Mouse (Mus musculus) intestine, embryonic 16.5 days (tissue): Measurements from ENCODE around the gene Imp3. TPM values are rescaled to one million over a fixed set of nuclear protein-coding genes. Genes with fewer than 3 reads are reported as not detected.

ENCODE experiments used
- ATAC-seq: fragments of 200-750 bp; cut with Nextera tagmentation; 2 replicates; pipeline ENCODE4 v1.8.0; 2017; ENCODE audit warnings: moderate TSS enrichment, moderate library complexity
- H3K27ac ChIP-seq: fragments of 300-500 bp; sonication (generic); 2 replicates; pipeline ENCODE4 v1.5.1; 2014; ENCODE audit warnings: mild to moderate bottlenecking, low read length
- H3K27me3 ChIP-seq: fragments of 300-500 bp; sonication (generic); replicated peaks from 2 replicates; pipeline ENCODE4 v1.6.1; 2014; ENCODE audit warnings: low read length, control low read depth, mixed read lengths; ENCODE audit not compliant: control insufficient read depth, insufficient read depth
- H3K36me3 ChIP-seq: fragments of 300-500 bp; sonication (generic); 2 replicates; pipeline ENCODE4 v1.6.1; 2014; ENCODE audit warnings: low read length, control low read depth; ENCODE audit not compliant: control insufficient read depth, insufficient read depth
- H3K4me1 ChIP-seq: fragments of 300-500 bp; sonication (generic); 2 replicates; pipeline ENCODE4 v1.6.1; 2014; ENCODE audit warnings: low read length, control low read depth, mixed read lengths; ENCODE audit not compliant: control insufficient read depth, insufficient read depth
- H3K4me2 ChIP-seq: fragments of 300-500 bp; sonication (generic); 2 replicates; pipeline ENCODE4 v1.6.1; 2014; ENCODE audit warnings: low read depth, low read length, control low read depth
- H3K4me3 ChIP-seq: fragments of 300-500 bp; sonication (generic); 2 replicates; pipeline ENCODE4 v1.5.1; 2014; ENCODE audit warnings: mild to moderate bottlenecking, low read length
- H3K9ac ChIP-seq: fragments of 300-500 bp; sonication (generic); 2 replicates; pipeline ENCODE4 v1.6.1; 2014; ENCODE audit warnings: low read depth, low read length
- H3K9me3 ChIP-seq: fragments of 300-500 bp; sonication (generic); 2 replicates; pipeline ENCODE4 v1.6.1; 2016; ENCODE audit warnings: low read length, control low read depth; ENCODE audit not compliant: control insufficient read depth
- WGBS: fragments of 180-500 bp; shearing (Covaris S2); extraction: QIAGEN DNeasy Blood & Tissue Kit; methylation state at CpG from one replicate; pipeline ENCODE4 v1.1.7; 2014; 5-methylcytosine and 5-hydroxymethylcytosine counted together
- polyA plus RNA-seq: library from polyadenylated mRNA; unstranded; fragments of >200 nt; fragmentation: Nextera tagmentation; extraction: Ambion mirVana; gene quantifications from 2 replicates; pipeline ENCODE4 v1.2.1, GENCODE M21; 2015

Gene Imp3
- polyA plus RNA-seq, 1 experiment from 2014 or later, result 67.2 TPM

DNA sequence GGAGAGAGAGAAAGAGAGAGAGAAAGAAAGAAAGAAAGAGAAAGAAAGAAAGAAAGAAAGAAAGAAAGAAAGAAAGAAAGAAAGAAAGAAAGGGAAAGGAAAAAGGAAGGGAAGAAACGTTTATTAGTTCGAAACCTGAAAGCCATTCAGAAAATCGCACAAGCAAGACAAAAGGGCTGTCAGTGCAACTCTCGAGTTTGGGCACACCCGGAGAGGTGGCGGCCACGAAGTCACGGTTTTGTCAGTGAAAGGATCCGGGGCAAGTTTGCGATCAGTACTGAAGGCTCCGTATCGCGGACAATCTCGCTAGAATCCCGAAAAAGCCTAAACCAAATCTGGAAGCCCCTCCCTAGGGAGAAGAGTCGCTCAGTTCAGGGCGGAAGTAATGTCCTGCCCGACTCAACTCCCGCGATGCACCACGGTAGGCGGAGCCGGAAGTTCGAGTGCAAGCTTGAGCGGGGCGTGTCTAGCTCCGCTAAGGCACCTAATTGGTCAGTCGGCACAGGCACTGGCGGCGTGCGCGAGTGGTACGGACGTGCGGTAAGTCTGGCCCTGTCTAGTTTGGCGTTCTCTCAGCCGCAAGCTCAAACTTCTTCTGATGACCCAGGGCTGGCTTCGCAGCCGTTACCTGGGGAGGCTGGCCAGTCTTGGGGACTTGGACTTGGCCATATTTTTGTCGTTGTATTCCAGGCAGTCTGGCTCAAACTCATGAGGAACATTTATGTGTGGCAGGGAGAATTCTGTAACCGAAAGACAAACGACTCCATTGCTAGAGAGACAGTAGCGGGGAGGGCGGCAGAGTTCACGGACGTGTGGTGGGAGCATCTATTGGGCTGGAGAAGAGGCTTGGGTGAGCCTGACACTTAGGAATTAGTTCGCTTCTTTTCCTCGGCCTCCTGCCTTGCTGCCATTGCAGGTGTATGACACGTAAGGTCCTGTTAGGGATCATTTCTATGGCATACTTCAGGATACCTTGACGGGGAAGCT, 13.4 kb downstream of the Imp3 start, which contains the start of gene Snupn:
Snupn (plus strand) TSS at position 465 of the 987 bp plus-strand sequence.
- H3K36me3 ChIP-seq, result no peaks in the 10 kb centered on the region
- H3K27ac ChIP-seq, result peak within 1 kb of the TSS; percentile 94
- no peaks in the 10 kb centered on the region for H3K27me3 ChIP-seq
- no peaks in the 10 kb centered on the region for H3K9me3 ChIP-seq
- H3K4me2 ChIP-seq, result peak within 1 kb of the TSS; percentile 91
- peak within 1 kb of the TSS; percentile 69 for H3K4me3 ChIP-seq
- H3K9ac ChIP-seq, result peak within 1 kb of the TSS; percentile 80
- under 1% methylated on average over 50 of the region's 50 CpGs for WGBS
- ATAC-seq, result peak; percentile 100
- peaks cover 6% of the 10 kb centered on the region for H3K4me1 ChIP-seq

DNA sequence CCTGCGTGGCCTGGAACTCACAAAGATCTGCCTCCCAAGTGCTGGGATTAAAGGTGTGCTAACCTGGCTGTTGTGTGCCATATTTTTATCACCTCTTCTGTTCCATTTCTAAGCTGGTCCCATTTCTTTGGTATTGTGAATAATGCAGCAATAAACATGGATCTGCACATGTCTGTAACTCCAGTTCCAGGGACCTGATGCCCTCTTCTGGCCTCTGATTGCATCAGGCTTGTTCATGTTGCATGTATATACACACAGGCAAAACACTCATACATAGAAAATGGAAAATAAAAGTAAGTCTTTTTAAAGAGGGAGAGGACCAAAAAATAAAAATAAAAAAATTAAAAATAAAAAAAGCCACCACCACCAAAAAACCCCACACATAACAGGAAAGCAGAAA, 16.3 kb downstream of the Imp3 start:
- no peak overlapping the region for H3K4me2 ChIP-seq
- H3K36me3 ChIP-seq, result no peaks in the 10 kb centered on the region
- peaks cover 6% of the 10 kb centered on the region for H3K4me1 ChIP-seq
- H3K9ac ChIP-seq, result no peak overlapping the region
- H3K4me3 ChIP-seq, result no peak overlapping the region
- no peak overlapping the region for H3K27ac ChIP-seq
- no peaks in the 10 kb centered on the region for H3K9me3 ChIP-seq
- H3K27me3 ChIP-seq, result no peaks in the 10 kb centered on the region
- no peak for ATAC-seq
- WGBS, result 94% methylated on average over 1 of the region's 1 CpGs

DNA sequence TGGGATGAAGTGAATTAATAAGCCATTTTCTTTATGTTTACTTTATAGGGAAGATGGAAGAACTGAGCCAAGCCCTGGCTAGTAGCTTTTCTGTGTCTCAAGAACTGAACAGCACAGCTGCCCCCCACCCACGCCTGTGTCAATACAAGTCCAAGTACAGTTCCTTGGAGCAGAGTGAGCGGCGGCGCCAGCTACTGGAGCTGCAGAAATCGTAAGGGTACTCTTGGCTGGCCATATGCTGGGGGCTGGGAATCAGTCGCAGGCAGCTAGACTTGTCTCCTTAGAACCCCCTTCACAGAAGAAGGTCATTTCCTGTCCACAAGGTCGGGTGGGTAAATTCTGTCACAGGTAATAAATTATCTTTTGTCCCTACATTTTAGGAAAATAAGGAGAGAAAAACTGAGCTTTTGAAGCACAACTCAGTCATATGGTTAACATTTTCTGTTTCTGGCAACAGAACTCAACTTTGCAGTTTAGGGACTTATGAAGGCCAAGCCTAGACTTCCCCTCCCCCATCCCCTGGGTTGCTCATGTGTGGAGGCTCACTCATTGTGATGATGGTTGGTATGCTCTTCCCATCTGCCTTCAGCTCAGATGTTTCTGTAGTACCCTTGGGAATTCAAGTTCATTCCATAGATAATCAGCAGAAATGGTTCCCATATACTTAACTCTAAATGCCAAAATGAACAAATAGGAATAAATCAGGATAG, 19.8 kb downstream of the Imp3 start:
- no peaks in the 10 kb centered on the region for H3K27me3 ChIP-seq

DNA sequence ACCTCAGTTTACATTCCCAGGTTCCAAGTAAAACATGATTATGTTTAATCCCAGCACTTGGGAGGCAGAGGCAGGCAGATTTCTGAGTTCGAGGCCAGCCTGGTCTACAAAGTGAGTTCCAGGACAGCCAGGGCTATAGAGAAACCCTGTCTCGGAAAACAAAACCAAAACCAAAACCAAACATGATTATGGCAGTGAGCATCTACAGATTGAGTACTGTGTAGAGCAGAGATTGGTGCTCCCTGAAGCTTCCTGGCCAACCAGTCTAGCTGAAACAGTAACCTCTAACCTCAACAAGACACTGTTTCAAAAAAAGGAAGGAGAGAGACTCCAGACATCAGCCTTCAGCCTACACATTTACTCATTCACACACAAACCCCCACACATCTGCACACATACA, 21.4 kb downstream of the Imp3 start:
- no peak overlapping the region for H3K4me3 ChIP-seq
- WGBS, result 92% methylated on average over 2 of the region's 2 CpGs
- ATAC-seq, result no peak
- no peak overlapping the region for H3K4me2 ChIP-seq
- no peaks in the 10 kb centered on the region for H3K4me1 ChIP-seq
- H3K36me3 ChIP-seq, result no peaks in the 10 kb centered on the region
- H3K9me3 ChIP-seq, result no peaks in the 10 kb centered on the region
- H3K9ac ChIP-seq, result no peak overlapping the region
- H3K27ac ChIP-seq, result no peak overlapping the region
- H3K27me3 ChIP-seq, result no peaks in the 10 kb centered on the region

More for the DNA sequence above, 19.8 kb downstream of the Imp3 start:
- Histone ChIP-seq H3K27ac (no peak overlapping the region), H3K36me3 (no peaks in the 10 kb centered on the region), H3K4me3 (no peak overlapping the region), H3K9ac (no peak overlapping the region), H3K9me3 (no peaks in the 10 kb centered on the region), H3K4me2 (no peak overlapping the region), H3K4me1 (no peaks in the 10 kb centered on the region)
- 80% methylated on average over 7 of the region's 7 CpGs for WGBS
- ATAC-seq, result no peak

DNA sequence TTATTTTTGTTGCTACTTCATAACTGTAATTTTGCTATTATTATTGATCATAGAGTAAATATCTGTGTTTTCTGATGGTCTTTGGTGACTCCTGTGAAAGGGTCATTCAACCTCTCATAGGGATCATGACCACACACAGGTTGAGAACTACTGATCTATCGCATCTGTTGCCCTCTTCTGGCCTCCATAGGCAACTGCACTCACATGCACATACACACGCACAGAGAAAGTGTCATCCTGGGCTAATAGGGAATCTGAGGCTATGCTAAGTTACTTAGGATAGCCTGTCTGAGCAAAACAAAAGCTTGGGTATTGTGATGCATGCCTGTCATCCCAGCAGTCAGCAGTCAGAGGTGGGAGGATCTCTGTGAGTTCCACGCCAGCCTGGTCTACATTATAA, 24.3 kb downstream of the Imp3 start:
- H3K27ac ChIP-seq, result no peak overlapping the region
- WGBS, result 95% methylated on average over 3 of the region's 3 CpGs
- H3K36me3 ChIP-seq, result no peaks in the 10 kb centered on the region
- H3K9ac ChIP-seq, result no peak overlapping the region
- H3K9me3 ChIP-seq, result no peaks in the 10 kb centered on the region
- H3K27me3 ChIP-seq, result no peaks in the 10 kb centered on the region
- no peaks in the 10 kb centered on the region for H3K4me1 ChIP-seq
- no peak overlapping the region for H3K4me3 ChIP-seq
- no peak overlapping the region for H3K4me2 ChIP-seq
- no peak for ATAC-seq

DNA sequence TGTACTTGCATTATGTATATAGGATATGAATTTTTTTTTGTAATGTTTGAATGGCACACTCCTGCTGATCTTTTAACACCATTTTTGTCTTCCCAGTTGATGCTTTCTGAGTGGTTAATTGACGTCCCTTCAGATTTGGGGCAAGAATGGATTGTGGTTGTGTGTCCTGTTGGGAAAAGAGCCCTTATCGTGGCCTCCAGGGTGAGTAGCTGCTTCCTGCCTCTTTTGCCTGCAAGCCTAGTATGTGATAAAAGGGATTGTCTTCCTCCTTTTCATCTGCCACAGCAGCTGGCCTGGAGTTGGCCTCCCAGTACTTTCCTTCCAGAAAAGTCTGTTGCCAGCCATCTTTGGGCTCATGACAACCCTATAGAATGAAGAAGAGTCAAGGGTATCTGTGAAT, 32.9 kb downstream of the Imp3 start:
- H3K36me3 ChIP-seq, result no peaks in the 10 kb centered on the region
- H3K4me3 ChIP-seq, result no peak overlapping the region
- H3K4me2 ChIP-seq, result no peak overlapping the region
- no peak overlapping the region for H3K9ac ChIP-seq
- H3K27ac ChIP-seq, result no peak overlapping the region
- H3K27me3 ChIP-seq, result no peaks in the 10 kb centered on the region
- 81% methylated on average over 2 of the region's 2 CpGs for WGBS
- no peak for ATAC-seq
- H3K9me3 ChIP-seq, result no peaks in the 10 kb centered on the region
- H3K4me1 ChIP-seq, result no peaks in the 10 kb centered on the region

DNA sequence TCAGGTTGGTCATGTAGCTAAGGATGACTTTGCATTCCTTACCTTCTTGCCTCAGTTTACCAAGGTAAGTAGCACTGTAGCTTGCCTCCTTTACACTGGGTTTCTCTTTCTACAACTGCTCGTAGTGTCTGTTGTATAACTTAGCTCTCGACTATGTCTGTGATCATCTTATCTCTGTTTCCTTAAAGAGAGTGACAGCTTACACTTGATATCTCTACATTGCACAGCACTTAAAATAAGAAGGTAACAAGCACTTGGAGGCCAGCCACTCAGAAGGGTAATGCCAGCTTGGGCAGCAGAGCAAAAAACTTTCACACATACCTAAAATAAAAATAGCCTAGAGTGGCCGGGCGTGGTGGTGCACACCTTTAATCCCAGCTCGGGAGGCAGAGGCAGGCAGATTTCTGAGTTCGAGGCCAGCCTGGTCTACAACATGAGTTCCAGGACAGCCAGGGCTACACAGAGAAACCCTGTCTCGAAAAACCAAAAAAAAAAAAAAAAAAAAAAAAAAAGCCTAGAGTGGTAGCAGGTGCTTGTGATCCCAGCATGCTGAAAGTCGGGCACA, 36.8 kb downstream of the Imp3 start:
- H3K9me3 ChIP-seq, result no peaks in the 10 kb centered on the region
- H3K4me1 ChIP-seq, result no peaks in the 10 kb centered on the region
- WGBS, result 91% methylated on average over 7 of the region's 8 CpGs
- no peak overlapping the region for H3K4me2 ChIP-seq
- H3K27me3 ChIP-seq, result no peaks in the 10 kb centered on the region
- no peak overlapping the region for H3K27ac ChIP-seq
- H3K9ac ChIP-seq, result no peak overlapping the region
- no peaks in the 10 kb centered on the region for H3K36me3 ChIP-seq
- H3K4me3 ChIP-seq, result no peak overlapping the region
- no peak for ATAC-seq

DNA sequence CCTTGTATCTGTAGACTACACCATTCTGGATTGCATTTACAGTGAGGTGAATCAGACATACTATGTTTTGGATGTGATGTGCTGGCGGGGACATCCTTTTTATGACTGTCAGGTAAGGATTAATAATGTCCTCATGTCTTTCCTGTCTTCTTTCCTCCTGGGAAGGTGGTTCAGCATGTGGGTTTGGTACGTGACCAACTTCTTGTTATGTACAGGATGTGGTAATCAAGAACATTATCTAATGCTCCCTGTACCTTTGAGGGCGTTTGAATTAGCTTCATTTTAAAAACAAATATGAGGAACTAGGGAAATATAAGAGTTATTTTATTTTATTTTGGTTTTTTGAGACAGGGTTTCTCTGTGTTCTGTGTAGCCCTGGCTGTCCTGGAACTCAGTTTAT, 37.9 kb downstream of the Imp3 start:
- no peak for ATAC-seq
- no peaks in the 10 kb centered on the region for H3K9me3 ChIP-seq
- whole genome bisulfite sequencing, result 84% methylated on average over 3 of the region's 3 CpGs

DNA sequence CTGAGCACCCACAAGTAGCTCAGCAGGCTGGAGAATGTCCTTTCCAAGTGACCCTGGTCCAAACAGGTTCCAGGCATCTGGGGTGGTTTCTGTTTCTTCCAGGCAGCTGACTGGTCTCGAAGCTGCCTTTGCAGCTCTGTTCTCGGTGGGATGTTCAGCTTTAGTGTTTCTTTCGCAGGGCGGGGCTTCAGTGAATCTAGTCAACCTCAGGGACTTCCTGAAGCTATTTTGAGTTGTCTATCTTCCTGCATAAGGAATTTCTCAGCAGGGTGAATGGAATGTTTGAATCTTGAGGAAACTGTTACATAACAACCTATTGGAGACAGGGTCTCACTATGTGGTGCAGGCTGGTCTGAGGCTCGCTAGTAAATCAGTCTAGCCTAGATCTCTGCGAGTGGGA, 42.9 kb downstream of the Imp3 start:
- H3K4me1 ChIP-seq, result no peaks in the 10 kb centered on the region
- no peaks in the 10 kb centered on the region for H3K9me3 ChIP-seq
- H3K4me3 ChIP-seq, result no peak overlapping the region
- 88% methylated on average over 6 of the region's 6 CpGs for WGBS
- H3K4me2 ChIP-seq, result no peak overlapping the region
- H3K9ac ChIP-seq, result no peak overlapping the region
- H3K27ac ChIP-seq, result no peak overlapping the region
- H3K27me3 ChIP-seq, result no peaks in the 10 kb centered on the region
- no peak for ATAC-seq
- no peaks in the 10 kb centered on the region for H3K36me3 ChIP-seq

More for the DNA sequence above, 37.9 kb downstream of the Imp3 start:
- Histone ChIP-seq H3K9ac (no peak overlapping the region), H3K27me3 (no peaks in the 10 kb centered on the region), H3K27ac (no peak overlapping the region), H3K36me3 (no peaks in the 10 kb centered on the region), H3K4me3 (no peak overlapping the region), H3K4me1 (no peaks in the 10 kb centered on the region), H3K4me2 (no peak overlapping the region)
